15 mouse cellular contexts compared by ENCODE assay signal in the genomic region with DNA sequence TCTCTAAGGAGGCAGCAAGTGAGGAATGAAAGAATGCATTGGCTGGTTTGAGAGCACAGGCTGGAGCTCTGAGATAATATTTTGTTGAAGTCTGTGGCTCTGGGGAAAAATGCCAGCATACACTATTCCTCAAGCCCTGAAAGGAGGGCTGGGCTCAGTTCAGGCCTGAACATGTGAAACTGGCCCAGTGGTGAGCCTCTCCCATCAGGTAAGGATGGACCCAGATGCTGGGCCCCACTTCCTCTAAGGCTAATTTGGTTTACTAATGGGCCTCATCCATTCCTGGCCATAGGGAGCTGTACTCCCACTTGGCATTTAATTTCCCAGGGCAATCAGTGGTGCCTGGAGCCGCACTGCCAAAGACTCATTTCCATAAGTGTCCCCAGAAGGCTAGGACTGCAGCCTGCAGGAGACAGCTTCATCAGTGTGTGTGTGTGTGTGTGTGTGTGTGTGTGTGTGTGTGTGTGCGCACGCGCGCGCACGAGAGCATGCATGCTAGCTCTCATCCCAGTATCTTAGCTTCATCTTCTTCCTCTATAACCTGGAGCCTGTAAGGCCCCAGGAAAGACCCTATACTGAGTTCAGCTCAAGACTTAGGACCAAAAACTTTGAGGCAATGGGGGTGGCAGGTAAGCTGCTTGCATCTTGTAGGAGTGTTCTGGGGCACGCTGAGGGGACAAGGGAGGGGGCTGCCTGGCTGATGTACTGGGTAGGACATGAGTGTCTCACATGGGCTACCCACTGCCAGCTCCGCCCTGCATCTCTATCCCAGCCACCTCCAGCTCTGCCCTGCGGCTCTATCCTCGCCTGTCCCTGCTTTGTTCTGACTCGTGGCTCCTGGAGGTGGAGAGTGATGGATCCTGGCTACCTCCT. TPM values are rescaled to one million over a fixed set of nuclear protein-coding genes. Genes with fewer than 3 reads are reported as not detected.
DNase-seq lines count a peak whose midpoint lies in the region; ATAC-seq and TF ChIP-seq lines count a peak whose summit lies in the region.
"Had no signal": no experiment of that assay in that cellular context is flagged by ENCODE, and none has a peak within 500 bp of the region (broad histone marks: within the 10 kb centered on the region; RNA-seq: fewer than 3 reads in every experiment).

No protein-coding gene starts in this region.

- H3K9ac ChIP-seq in heart, postnatal 0 days (replicated peaks; ENCODE audit: low read depth, low read length): no peak overlapping the region
- H3K9ac ChIP-seq in forebrain, embryonic 16.5 days (replicated peaks; ENCODE audit: low read depth, low read length): no peak overlapping the region
- H3K9ac ChIP-seq in hindbrain, postnatal 0 days (replicated peaks; ENCODE audit: low read length): no peak overlapping the region
- no peak overlapping the region for H3K9ac ChIP-seq in neural tube, embryonic 12.5 days
- H3K9ac ChIP-seq: heart, embryonic 13.5 days; limb, embryonic 12.5 days had no signal

- TF ChIP-seq EP300 in heart, postnatal 0 days (IDR thresholded peaks at IDR 0.05; ENCODE audit: low read depth): no peak

- H3K4me2 ChIP-seq in heart, postnatal 0 days (ENCODE audit: low read depth, low read length): no peak overlapping the region
- no peak overlapping the region for H3K4me2 ChIP-seq in forebrain, embryonic 16.5 days (ENCODE audit: low read length)
- no peak overlapping the region for H3K4me2 ChIP-seq in hindbrain, postnatal 0 days (ENCODE audit: low read depth, low read length)
- H3K4me2 ChIP-seq in neural tube, embryonic 12.5 days (replicated peaks): no peak overlapping the region; the same call in 1 of the 2 replicates
- H3K4me2 ChIP-seq: heart, embryonic 13.5 days; limb, embryonic 12.5 days had no signal

- no peak for TF ChIP-seq CTCF in heart, postnatal 0 days (IDR thresholded peaks at IDR 0.05; ENCODE audit: low read depth)
- no peak for TF ChIP-seq CTCF in hindbrain, postnatal 0 days (IDR thresholded peaks at IDR 0.05; ENCODE audit: low read depth)

- intact Hi-C loops in heart, postnatal 10 days (cut with DNase I): no loop called here

- H3K36me3 ChIP-seq in heart, postnatal 0 days (replicated peaks; ENCODE audit: control insufficient read depth, insufficient read depth, low read length): peaks cover 8% of the 10 kb centered on the region; the same call in 1 of the 2 replicates
- H3K36me3 ChIP-seq in forebrain, embryonic 16.5 days (ENCODE audit: control insufficient read depth, insufficient read depth): no peaks in the 10 kb centered on the region
- H3K36me3 ChIP-seq in hindbrain, postnatal 0 days (ENCODE audit: insufficient read depth, low read length): no peaks in the 10 kb centered on the region
- no peaks in the 10 kb centered on the region for H3K36me3 ChIP-seq in neural tube, embryonic 12.5 days
- H3K36me3 ChIP-seq: limb, embryonic 12.5 days had no signal

- no peaks in the 10 kb centered on the region for H3K9me3 ChIP-seq in heart, postnatal 0 days (replicated peaks; ENCODE audit: control insufficient read depth, low read length)
- H3K9me3 ChIP-seq in forebrain, embryonic 16.5 days (ENCODE audit: control insufficient read depth, low read length): no peaks in the 10 kb centered on the region
- no peaks in the 10 kb centered on the region for H3K9me3 ChIP-seq in hindbrain, postnatal 0 days (ENCODE audit: low read length)
- no peaks in the 10 kb centered on the region for H3K9me3 ChIP-seq in neural tube, embryonic 12.5 days
- H3K9me3 ChIP-seq: heart, embryonic 13.5 days; limb, embryonic 12.5 days had no signal

- no peak overlapping the region for H3K4me3 ChIP-seq in heart, postnatal 0 days (ENCODE audit: low read depth, low read length)
- H3K4me3 ChIP-seq in forebrain, embryonic 16.5 days (replicated peaks; ENCODE audit: low read length): no peak overlapping the region
- no peak overlapping the region for H3K4me3 ChIP-seq in hindbrain, postnatal 0 days (ENCODE audit: low read length)
- no peak overlapping the region for H3K4me3 ChIP-seq in neural tube, embryonic 12.5 days
- H3K4me3 ChIP-seq: heart, embryonic 13.5 days; left cerebral cortex, adult 2 months; limb, embryonic 12.5 days had no signal

- peak; percentile 25; the same call in 1 of the 2 replicates for ATAC-seq in heart, postnatal 0 days (ENCODE audit: insufficient read depth, low read depth)
- ATAC-seq in forebrain, embryonic 16.5 days: 0 out of 2 replicates have a peak, but pooled peaks have one; percentile 34
- ATAC-seq in hindbrain, postnatal 0 days: peak; percentile 52
- peak; percentile 81 for ATAC-seq in neural tube, embryonic 12.5 days (ENCODE audit: low FRiP score, low read depth)

- WGBS in heart, postnatal 0 days: 78% methylated on average over 12 of the region's 12 CpGs
- WGBS in forebrain, embryonic 16.5 days: 74% methylated on average over 12 of the region's 12 CpGs
- 59% methylated on average over 12 of the region's 12 CpGs for WGBS in hindbrain, postnatal 0 days
- WGBS in neural tube, embryonic 12.5 days: 72% methylated on average over 12 of the region's 12 CpGs

- no peaks in the 10 kb centered on the region for H3K27me3 ChIP-seq in heart, postnatal 0 days (ENCODE audit: control insufficient read depth, insufficient read depth, low read length)
- no peaks in the 10 kb centered on the region for H3K27me3 ChIP-seq in forebrain, embryonic 16.5 days (replicated peaks; ENCODE audit: control insufficient read depth, insufficient read depth, low read length)
- no peaks in the 10 kb centered on the region for H3K27me3 ChIP-seq in hindbrain, postnatal 0 days (ENCODE audit: insufficient read depth, low read length)
- no peaks in the 10 kb centered on the region for H3K27me3 ChIP-seq in neural tube, embryonic 12.5 days (replicated peaks)
- H3K27me3 ChIP-seq: heart, embryonic 13.5 days; limb, embryonic 12.5 days had no signal

- H3K27ac ChIP-seq in heart, postnatal 0 days (ENCODE audit: low read depth): peak overlapping the region; percentile 24; the same call in 1 of the 2 replicates
- no peak overlapping the region; the same call in 1 of the 2 replicates for H3K27ac ChIP-seq in forebrain, embryonic 16.5 days (ENCODE audit: low read length)
- H3K27ac ChIP-seq in hindbrain, postnatal 0 days: peak overlapping the region; percentile 41; the same call in 1 of the 2 replicates
- H3K27ac ChIP-seq in neural tube, embryonic 12.5 days: peak overlapping the region; percentile 50
- H3K27ac ChIP-seq: heart, embryonic 13.5 days; left cerebral cortex, adult 2 months; limb, embryonic 12.5 days had no signal

- no peak for DNase-seq in heart, postnatal 0 days (ENCODE audit: low spot score)
- no peak for DNase-seq in heart, postnatal 10 days
- peak; percentile 58 for DNase-seq in hindbrain, postnatal 0 days (ENCODE audit: low spot score)
- DNase-seq in thymus, postnatal 36 days: no peak
- no peak for DNase-seq in adrenal gland, adult 2 months
- no peak for DNase-seq in lung, postnatal 10 days
- DNase-seq: cerebellum, adult 18-20 months; kidney, adult 9 months; right cerebral cortex, postnatal 4 days; thymus, adult 18-20 months had no signal

- 0 out of 2 replicates have a peak, but pooled peaks cover 12% of the 10 kb centered on the region for H3K4me1 ChIP-seq in heart, postnatal 0 days (ENCODE audit: control insufficient read depth, insufficient read depth)
- peaks cover 5% of the 10 kb centered on the region; the same call in 1 of the 2 replicates for H3K4me1 ChIP-seq in forebrain, embryonic 16.5 days (replicated peaks; ENCODE audit: control insufficient read depth, insufficient read depth, low read length)
- peaks cover 8% of the 10 kb centered on the region; the same call in 1 of the 2 replicates for H3K4me1 ChIP-seq in hindbrain, postnatal 0 days (ENCODE audit: insufficient read depth, low read length)
- H3K4me1 ChIP-seq in neural tube, embryonic 12.5 days: peaks cover 15% of the 10 kb centered on the region
- H3K4me1 ChIP-seq: limb, embryonic 12.5 days had no signal

RNA-seq across cellular contexts. Expression of a gene that starts 20.3 kb away (rescaled TPM):
- 69.6 and 95.7 TPM in 2 replicates for total RNA-seq in heart, postnatal 0 days (2014; rRNA removed; ENCODE audit: low replicate concordance)
- 16.6 and 16.9 TPM in 2 replicates for polyA plus RNA-seq in heart, postnatal 0 days (2015; fragmentation: Nextera tagmentation; extraction: Ambion mirVana)
- total RNA-seq in heart, postnatal 10 days (2021): 10 to 100 TPM; 44.6 to 46.5 TPM
- polyA plus RNA-seq in forebrain, embryonic 16.5 days (2015; fragmentation: Nextera tagmentation; extraction: Ambion mirVana): 3.0 and 3.2 TPM in 2 replicates
- total RNA-seq in hindbrain, postnatal 0 days (2014; rRNA removed): 10.3 and 16.5 TPM in 2 replicates
- 2.7 and 3.5 TPM in 2 replicates for polyA plus RNA-seq in hindbrain, postnatal 0 days (2015; fragmentation: Nextera tagmentation; extraction: Ambion mirVana)
- polyA plus RNA-seq in neural tube, embryonic 12.5 days (2016; fragmentation: Nextera tagmentation; extraction: Ambion mirVana): 2.8 and 2.9 TPM in 2 replicates
- total RNA-seq in adrenal gland, adult 2 months (2021): 10 to 100 TPM; 30.7 to 35.0 TPM
- 41.7 and 48.7 TPM in 2 replicates for polyA plus RNA-seq in adrenal gland, adult 2 months (2012; rRNA removed)

RNA-seq across cellular contexts. Expression of a gene that starts 34.0 kb away (rescaled TPM):
- total RNA-seq in heart, postnatal 0 days (2014; rRNA removed; ENCODE audit: low replicate concordance): 74.5 and 115 TPM in 2 replicates
- 130 and 156 TPM in 2 replicates for polyA plus RNA-seq in heart, postnatal 0 days (2015; fragmentation: Nextera tagmentation; extraction: Ambion mirVana)
- total RNA-seq in heart, postnatal 10 days (2021): 10 to 100 TPM; 94.1 to 99.3 TPM
- 189 and 202 TPM in 2 replicates for polyA plus RNA-seq in forebrain, embryonic 16.5 days (2015; fragmentation: Nextera tagmentation; extraction: Ambion mirVana)
- 107 and 119 TPM in 2 replicates for total RNA-seq in hindbrain, postnatal 0 days (2014; rRNA removed)
- 207 and 210 TPM in 2 replicates for polyA plus RNA-seq in hindbrain, postnatal 0 days (2015; fragmentation: Nextera tagmentation; extraction: Ambion mirVana)
- polyA plus RNA-seq in neural tube, embryonic 12.5 days (2016; fragmentation: Nextera tagmentation; extraction: Ambion mirVana): 218 and 221 TPM in 2 replicates
- 100 to 1,000 TPM; 152 to 183 TPM for total RNA-seq in adrenal gland, adult 2 months (2021)
- 280 and 296 TPM in 2 replicates for polyA plus RNA-seq in adrenal gland, adult 2 months (2012; rRNA removed)

RNA-seq across cellular contexts. Expression of a gene that starts 51.9 kb away (rescaled TPM):
- total RNA-seq in heart, postnatal 0 days (2014; rRNA removed; ENCODE audit: low replicate concordance): 706 and 957 TPM in 2 replicates
- 356 and 378 TPM in 2 replicates for polyA plus RNA-seq in heart, postnatal 0 days (2015; fragmentation: Nextera tagmentation; extraction: Ambion mirVana)
- 100 to 1,000 TPM; 575 to 597 TPM for total RNA-seq in heart, postnatal 10 days (2021)
- polyA plus RNA-seq in forebrain, embryonic 16.5 days (2015; fragmentation: Nextera tagmentation; extraction: Ambion mirVana): 305 and 334 TPM in 2 replicates
- 752 and 857 TPM in 2 replicates for total RNA-seq in hindbrain, postnatal 0 days (2014; rRNA removed)
- 445 and 465 TPM in 2 replicates for polyA plus RNA-seq in hindbrain, postnatal 0 days (2015; fragmentation: Nextera tagmentation; extraction: Ambion mirVana)
- polyA plus RNA-seq in neural tube, embryonic 12.5 days (2016; fragmentation: Nextera tagmentation; extraction: Ambion mirVana): 430 and 468 TPM in 2 replicates
- 100 to 1,000 TPM; 380 to 873 TPM for total RNA-seq in adrenal gland, adult 2 months (2021)
- polyA plus RNA-seq in adrenal gland, adult 2 months (2012; rRNA removed): 1,054 and 1,398 TPM in 2 replicates

Comparison
In these comparisons a context has a peak if more than half of its experiments do, and no peak if none do; other contexts are left out.
1. ATAC-seq: peak in every context shown above with its lines; median percentile 81 in neural tube, embryonic 12.5 days; 52 in hindbrain, postnatal 0 days; 34 in forebrain, embryonic 16.5 days; 25 in heart, postnatal 0 days.